Mouse (Mus musculus): ENCODE measurements around the gene Madd. TPM values are rescaled to one million over a fixed set of nuclear protein-coding genes. Genes with fewer than 3 reads are reported as not detected.

The Madd gene
- 1 to 10 TPM; 5.3 to 6.0 TPM for total RNA-seq (2021)
- long read RNA-seq, experiment 1, partial matches to known transcripts, result 0 of 6 reads
- long read RNA-seq, experiment 1, other reads (novel, unspliced or antisense), result 5 of 6 reads
- long read RNA-seq, experiment 2, partial matches to known transcripts, result 0 of 4 reads
- long read RNA-seq, experiment 2, other reads (novel, unspliced or antisense), result 4 of 4 reads

- no peak for DNase-seq
Observed at GRCm38 (mm10) chr2:91183711-91184405, at the start of gene Madd. Gene Madd (minus strand): TSS chr2:91183837.

- no peak for DNase-seq
Observed at GRCm38 (mm10) chr2:91229735-91230134, 46.1 kb upstream of the Madd start.

GRCm38 (mm10) chr2:91223614-91224013, 40.0 kb upstream of the Madd start:
- DNase-seq, result no peak

- DNase-seq, result no peak
Observed at GRCm38 (mm10) chr2:91220501-91220900, 36.9 kb upstream of the Madd start.

GRCm38 (mm10) chr2:91217032-91217431, 33.4 kb upstream of the Madd start:
- DNase-seq, result no peak

GRCm38 (mm10) chr2:91213311-91213710, 29.7 kb upstream of the Madd start:
- DNase-seq, result no peak

- no peak for DNase-seq
Observed at GRCm38 (mm10) chr2:91206254-91206775, 22.7 kb upstream of the Madd start.

GRCm38 (mm10) chr2:91202972-91203656, 19.5 kb upstream of the Madd start:
- DNase-seq, result no peak

- DNase-seq, result peak; percentile 84
Observed at GRCm38 (mm10) chr2:91202222-91202971, 18.8 kb upstream of the Madd start, which contains the start of the genes Nr1h3 and Acp2. Gene Nr1h3 (minus strand): TSS chr2:91202834. Gene Acp2 (plus strand): TSS chr2:91202885.

- no peak for DNase-seq
Observed at GRCm38 (mm10) chr2:91198888-91199287, 15.3 kb upstream of the Madd start.

GRCm38 (mm10) chr2:91196577-91197001, 13.0 kb upstream of the Madd start:
- DNase-seq, result no peak

- peak; percentile 70 for DNase-seq
Observed at GRCm38 (mm10) chr2:91194624-91195332, 11.1 kb upstream of the Madd start.

- no peak for DNase-seq
Observed at GRCm38 (mm10) chr2:91190501-91190900, 6.9 kb upstream of the Madd start.

GRCm38 (mm10) chr2:91187431-91187830, 3.8 kb upstream of the Madd start:
- DNase-seq, result no peak

GRCm38 (mm10) chr2:91186208-91186607, 2.6 kb upstream of the Madd start:
- DNase-seq, result no peak

GRCm38 (mm10) chr2:91183148-91183513, 506 bp downstream of the Madd start:
- peak; percentile 71 for DNase-seq

- peak; percentile 58 for DNase-seq
Observed at GRCm38 (mm10) chr2:91182405-91183147, 1.1 kb downstream of the Madd start.

- no peak for DNase-seq
Observed at GRCm38 (mm10) chr2:91182016-91182404, 1.6 kb downstream of the Madd start.

GRCm38 (mm10) chr2:91180706-91181105, 2.9 kb downstream of the Madd start:
- no peak for DNase-seq

GRCm38 (mm10) chr2:91179825-91180224, 3.8 kb downstream of the Madd start:
- no peak for DNase-seq

GRCm38 (mm10) chr2:91176234-91176633, 7.4 kb downstream of the Madd start:
- DNase-seq, result no peak
